Mouse (Mus musculus) heart, postnatal 0 days (tissue): ENCODE results near the gene Fra10ac1. TPM values are rescaled to one million over a fixed set of nuclear protein-coding genes. Genes with fewer than 3 reads are reported as not detected.

Experiments used
- ATAC-seq: fragments of 200-750 bp; cut with Nextera tagmentation; 2 replicates; pipeline ENCODE4 v1.8.0; 2017; ENCODE audit warnings: low read depth, moderate number of reproducible peaks, moderate library complexity; ENCODE audit not compliant: insufficient read depth
- DNase-seq: peaks from one replicate; pipeline ENCODE4 v3.0.0-alpha.2; 2016; ENCODE audit warnings: low spot score
- H3K27ac ChIP-seq: fragments of 300-500 bp; sonication (generic); 2 replicates; pipeline ENCODE4 v1.5.1; 2014; ENCODE audit warnings: low read depth, mild to moderate bottlenecking
- H3K27me3 ChIP-seq: fragments of 300-500 bp; sonication (generic); 2 replicates; pipeline ENCODE4 v1.6.1; 2014; ENCODE audit warnings: low read length, mixed read lengths; ENCODE audit not compliant: control insufficient read depth, insufficient read depth
- H3K36me3 ChIP-seq: fragments of 300-500 bp; sonication (generic); replicated peaks from 2 replicates; pipeline ENCODE4 v1.6.1; 2014; ENCODE audit warnings: low read length, mixed read lengths; ENCODE audit not compliant: control insufficient read depth, insufficient read depth
- H3K4me1 ChIP-seq: fragments of 300-500 bp; sonication (generic); 2 replicates; pipeline ENCODE4 v1.6.1; 2014; ENCODE audit warnings: antibody characterized with exemption; ENCODE audit not compliant: control insufficient read depth, insufficient read depth
- H3K4me2 ChIP-seq: fragments of 300-500 bp; sonication (generic); 2 replicates; pipeline ENCODE4 v1.6.1; 2014; ENCODE audit warnings: low read depth, mild to moderate bottlenecking, low read length, moderate library complexity
- H3K4me3 ChIP-seq: fragments of 300-500 bp; sonication (generic); 2 replicates; pipeline ENCODE4 v1.5.1; 2014; ENCODE audit warnings: low read depth, low read length
- H3K9ac ChIP-seq: fragments of 300-500 bp; sonication (generic); replicated peaks from 2 replicates; pipeline ENCODE4 v1.6.1; 2014; ENCODE audit warnings: low read depth, low read length, mixed read lengths
- H3K9me3 ChIP-seq: fragments of 300-500 bp; sonication (generic); replicated peaks from 2 replicates; pipeline ENCODE4 v1.6.1; 2016; ENCODE audit warnings: low read length; ENCODE audit not compliant: control insufficient read depth
- CTCF ChIP-seq: IDR thresholded peaks from 2 replicates; pipeline ENCODE4 v1.5.1; 2016; ENCODE audit warnings: antibody characterized with exemption, control low read depth, low read depth
- EP300 ChIP-seq: IDR thresholded peaks from 2 replicates; pipeline ENCODE4 v1.6.1; 2016; ENCODE audit warnings: antibody characterized with exemption, low read depth
- WGBS: fragments of 180-500 bp; shearing (Covaris S2); extraction: QIAGEN DNeasy Blood & Tissue Kit; methylation state at CpG from one replicate; pipeline ENCODE4 v1.1.7; 2014; 5-methylcytosine and 5-hydroxymethylcytosine counted together
- polyA plus RNA-seq: library from polyadenylated mRNA; unstranded; fragments of >200 nt; fragmentation: Nextera tagmentation; extraction: Ambion mirVana; gene quantifications from 2 replicates; pipeline ENCODE4 v1.2.1, GENCODE M21; 2015
- total RNA-seq: library from RNA; depleted of rRNA; stranded (reverse); fragments of >200 nt; gene quantifications from 2 replicates; pipeline ENCODE4 v1.2.3, GENCODE M21; 2014; ENCODE audit warnings: low replicate concordance

The Fra10ac1 gene
- total and polyA plus RNA-seq, 2 experiments from 2014 or later, result 26.2 TPM; not detected in 1

GRCm38 (mm10) chr19:38228699-38229098 lies 4.7 kb upstream of the Fra10ac1 start:
- no peaks in the 10 kb centered on the region for H3K9me3 ChIP-seq
- TF ChIP-seq CTCF (no peak), EP300 (no peak)
- H3K4me1 ChIP-seq, result peaks cover 7% of the 10 kb centered on the region
- H3K36me3 ChIP-seq, result no peaks in the 10 kb centered on the region
- 54% methylated on average over 2 of the region's 2 CpGs for WGBS
- ATAC-seq, result no peak
- no peaks in the 10 kb centered on the region for H3K27me3 ChIP-seq
- H3K27ac ChIP-seq, result no peak overlapping the region
- H3K4me3 ChIP-seq, result no peak overlapping the region
- no peak overlapping the region for H3K4me2 ChIP-seq
- no peak overlapping the region for H3K9ac ChIP-seq
- DNase-seq, result no peak

- H3K9me3 ChIP-seq, result no peaks in the 10 kb centered on the region
- no peak for TF ChIP-seq CTCF
- TF ChIP-seq EP300, result no peak
- H3K4me2 ChIP-seq, result peak overlapping the region; percentile 87
- H3K27me3 ChIP-seq, result no peaks in the 10 kb centered on the region
- H3K4me3 ChIP-seq, result peak overlapping the region; percentile 72
- DNase-seq (no peak), ATAC-seq (no peak)
- peak overlapping the region; percentile 79; the same call in 1 of the 2 replicates for H3K27ac ChIP-seq
- peak overlapping the region; percentile 61 for H3K9ac ChIP-seq
- WGBS, result 18% methylated on average over 9 of the region's 9 CpGs
- peaks cover 13% of the 10 kb centered on the region for H3K4me1 ChIP-seq
- H3K36me3 ChIP-seq, result no peaks in the 10 kb centered on the region
Observed at GRCm38 (mm10) chr19:38224685-38225060, 717 bp upstream of the Fra10ac1 start.

GRCm38 (mm10) chr19:38223356-38223904 lies 526 bp downstream of the Fra10ac1 start:
- H3K36me3 ChIP-seq, result peaks cover 5% of the 10 kb centered on the region; the same call in 1 of the 2 replicates
- H3K27me3 ChIP-seq, result no peaks in the 10 kb centered on the region
- H3K4me1 ChIP-seq, result peaks cover 13% of the 10 kb centered on the region
- no peak for TF ChIP-seq EP300
- no peak for TF ChIP-seq CTCF
- peak overlapping the region; percentile 79 for H3K27ac ChIP-seq
- peak; percentile 15 for DNase-seq
- H3K4me3 ChIP-seq, result peak overlapping the region; percentile 72
- peak overlapping the region; percentile 87 for H3K4me2 ChIP-seq
- peak overlapping the region; percentile 61 for H3K9ac ChIP-seq
- peak; percentile 9; the same call in 1 of the 2 replicates for ATAC-seq
- no peaks in the 10 kb centered on the region for H3K9me3 ChIP-seq
- WGBS, result 12% methylated on average over 12 of the region's 12 CpGs

- no peak overlapping the region for H3K4me3 ChIP-seq
- TF ChIP-seq CTCF (no peak), EP300 (no peak)
- H3K9me3 ChIP-seq, result no peaks in the 10 kb centered on the region
- H3K27ac ChIP-seq, result no peak overlapping the region
- no peak overlapping the region for H3K4me2 ChIP-seq
- H3K36me3 ChIP-seq, result peaks cover 21% of the 10 kb centered on the region
- ATAC-seq (no peak), DNase-seq (no peak)
- no peak overlapping the region for H3K9ac ChIP-seq
- no peaks in the 10 kb centered on the region for H3K27me3 ChIP-seq
- H3K4me1 ChIP-seq, result no peaks in the 10 kb centered on the region
- 95% methylated on average over 3 of the region's 3 CpGs for WGBS
Observed at GRCm38 (mm10) chr19:38217696-38218095, 6.3 kb downstream of the Fra10ac1 start.

GRCm38 (mm10) chr19:38206669-38207068 lies 17.3 kb downstream of the Fra10ac1 start:
- no peak for DNase-seq
- H3K9ac ChIP-seq, result no peak overlapping the region

GRCm38 (mm10) chr19:38198731-38199130 lies 25.2 kb downstream of the Fra10ac1 start:
- peak; percentile 44; the same call in 1 of the 2 replicates for TF ChIP-seq CTCF
- TF ChIP-seq EP300, result no peak
- DNase-seq (no peak), ATAC-seq (no peak)
- no peak overlapping the region for H3K27ac ChIP-seq
- no peak overlapping the region for H3K4me2 ChIP-seq
- H3K9ac ChIP-seq, result no peak overlapping the region
- no peaks in the 10 kb centered on the region for H3K4me1 ChIP-seq
- no peaks in the 10 kb centered on the region for H3K27me3 ChIP-seq
- WGBS, result 85% methylated on average over 5 of the region's 5 CpGs
- peaks cover 46% of the 10 kb centered on the region for H3K36me3 ChIP-seq
- H3K9me3 ChIP-seq, result no peaks in the 10 kb centered on the region; the same call in 1 of the 2 replicates
- no peak overlapping the region for H3K4me3 ChIP-seq

More at GRCm38 (mm10) chr19:38206669-38207068, 17.3 kb downstream of the Fra10ac1 start:
- no peaks in the 10 kb centered on the region for H3K9me3 ChIP-seq
- TF ChIP-seq EP300 (no peak), CTCF (peak; percentile 51)
- peaks cover 20% of the 10 kb centered on the region for H3K36me3 ChIP-seq
- H3K27me3 ChIP-seq, result no peaks in the 10 kb centered on the region
- WGBS, result 49% methylated on average over 9 of the region's 9 CpGs
- ATAC-seq, result no peak
- no peak overlapping the region for H3K4me3 ChIP-seq
- H3K4me2 ChIP-seq, result no peak overlapping the region
- H3K27ac ChIP-seq, result no peak overlapping the region
- H3K4me1 ChIP-seq, result no peaks in the 10 kb centered on the region
